Mouse (Mus musculus): Measurements from ENCODE around the gene Bahd1. TPM values are rescaled to one million over a fixed set of nuclear protein-coding genes. Genes with fewer than 3 reads are reported as not detected.

Bahd1 gene
- total RNA-seq, 1 experiment: 7.7 TPM

GRCm38 (mm10) chr2:118959644-118960043, 59.5 kb downstream of the Bahd1 start:
- TF ChIP-seq CHD2 (IDR thresholded peaks at IDR 0.05; ENCODE audit: low read depth, low read length): no peak
- no peak for TF ChIP-seq HCFC1 (IDR thresholded peaks at IDR 0.05; ENCODE audit: borderline replicate concordance, insufficient read depth, low read length)
- TF ChIP-seq ZC3H11A (IDR thresholded peaks at IDR 0.05; ENCODE audit: borderline replicate concordance, low read depth, low read length): no peak
- TF ChIP-seq ZNF384 (IDR thresholded peaks at IDR 0.05; ENCODE audit: low read depth, low read length): no peak
- TF ChIP-seq MAFK (IDR thresholded peaks at IDR 0.05; ENCODE audit: insufficient read depth, low read depth, low read length): no peak
- in situ Hi-C loops (cut with MboI; ENCODE audit: low sequenced_read_pairs in 2 of 2, unreplicated experiment in 2 of 2): no loop called here
- no peaks in the 10 kb centered on the region for H3K36me3 ChIP-seq (ENCODE audit: control insufficient read depth, insufficient read depth, low read length, poor library complexity, severe bottlenecking)
- H3K4me1 ChIP-seq (ENCODE audit: control insufficient read depth in 2 of 2, insufficient read depth in 2 of 2, low read length in 2 of 2, poor library complexity in 1 of 2): no peaks in the 10 kb centered on the region
- no peak overlapping the region for H3K27ac ChIP-seq (ENCODE audit: insufficient read depth, low read depth, low read length, poor library complexity, severe bottlenecking)
- no peak overlapping the region for H3K9ac ChIP-seq (ENCODE audit: insufficient read depth, low read depth, low read length, poor library complexity, severe bottlenecking)
- H3K4me3 ChIP-seq (ENCODE audit: insufficient read depth in 1 of 2, low read depth in 1 of 2, low read length in 2 of 2, poor library complexity in 1 of 2, severe bottlenecking in 1 of 2): no peak overlapping the region
- DNase-seq (ENCODE audit: low read depth, low spot score): no peak
- H3K9me3 ChIP-seq (ENCODE audit: control insufficient read depth, insufficient read depth, low read depth, low read length): no peaks in the 10 kb centered on the region

GRCm38 (mm10) chr2:118960413-118960812, 60.2 kb downstream of the Bahd1 start:
- H3K27ac ChIP-seq (ENCODE audit: insufficient read depth, low read depth, low read length, poor library complexity, severe bottlenecking): no peak overlapping the region
- in situ Hi-C loops (cut with MboI; ENCODE audit: low sequenced_read_pairs in 2 of 2, unreplicated experiment in 2 of 2): no loop called here
- no peaks in the 10 kb centered on the region for H3K9me3 ChIP-seq (ENCODE audit: control insufficient read depth, insufficient read depth, low read depth, low read length)
- H3K4me1 ChIP-seq (ENCODE audit: control insufficient read depth in 2 of 2, insufficient read depth in 2 of 2, low read length in 2 of 2, poor library complexity in 1 of 2): no peaks in the 10 kb centered on the region
- H3K4me3 ChIP-seq (ENCODE audit: insufficient read depth in 1 of 2, low read depth in 1 of 2, low read length in 2 of 2, poor library complexity in 1 of 2, severe bottlenecking in 1 of 2): no peak overlapping the region
- no peak for DNase-seq (ENCODE audit: low read depth, low spot score)
- TF ChIP-seq ZNF384 (IDR thresholded peaks at IDR 0.05; ENCODE audit: low read depth, low read length): no peak
- TF ChIP-seq ZC3H11A (IDR thresholded peaks at IDR 0.05; ENCODE audit: borderline replicate concordance, low read depth, low read length): no peak
- no peak for TF ChIP-seq HCFC1 (IDR thresholded peaks at IDR 0.05; ENCODE audit: borderline replicate concordance, insufficient read depth, low read length)
- no peak for TF ChIP-seq MAFK (IDR thresholded peaks at IDR 0.05; ENCODE audit: insufficient read depth, low read depth, low read length)
- TF ChIP-seq CHD2 (IDR thresholded peaks at IDR 0.05; ENCODE audit: low read depth, low read length): no peak
- H3K36me3 ChIP-seq (ENCODE audit: control insufficient read depth, insufficient read depth, low read length, poor library complexity, severe bottlenecking): no peaks in the 10 kb centered on the region
- H3K9ac ChIP-seq (ENCODE audit: insufficient read depth, low read depth, low read length, poor library complexity, severe bottlenecking): no peak overlapping the region

GRCm38 (mm10) chr2:118961546-118961945, 61.4 kb downstream of the Bahd1 start:
- DNase-seq (ENCODE audit: low read depth, low spot score): no peak
- no peaks in the 10 kb centered on the region for H3K9me3 ChIP-seq (ENCODE audit: control insufficient read depth, insufficient read depth, low read depth, low read length)
- H3K9ac ChIP-seq (ENCODE audit: insufficient read depth, low read depth, low read length, poor library complexity, severe bottlenecking): no peak overlapping the region
- H3K36me3 ChIP-seq (ENCODE audit: control insufficient read depth, insufficient read depth, low read length, poor library complexity, severe bottlenecking): no peaks in the 10 kb centered on the region
- in situ Hi-C loops (cut with MboI; ENCODE audit: low sequenced_read_pairs in 2 of 2, unreplicated experiment in 2 of 2): no loop called here
- no peaks in the 10 kb centered on the region for H3K4me1 ChIP-seq (ENCODE audit: control insufficient read depth in 2 of 2, insufficient read depth in 2 of 2, low read length in 2 of 2, poor library complexity in 1 of 2)
- no peak overlapping the region for H3K4me3 ChIP-seq (ENCODE audit: insufficient read depth in 1 of 2, low read depth in 1 of 2, low read length in 2 of 2, poor library complexity in 1 of 2, severe bottlenecking in 1 of 2)
- TF ChIP-seq ZNF384 (IDR thresholded peaks at IDR 0.05; ENCODE audit: low read depth, low read length) (no peak), HCFC1 (IDR thresholded peaks at IDR 0.05; ENCODE audit: borderline replicate concordance, insufficient read depth, low read length) (no peak)
- H3K27ac ChIP-seq (ENCODE audit: insufficient read depth, low read depth, low read length, poor library complexity, severe bottlenecking): no peak overlapping the region

- in situ Hi-C loops (cut with MboI; ENCODE audit: low sequenced_read_pairs in 2 of 2, unreplicated experiment in 2 of 2): no loop called here
Observed at GRCm38 (mm10) chr2:118963007-118963675, 63.0 kb downstream of the Bahd1 start.

DNA sequence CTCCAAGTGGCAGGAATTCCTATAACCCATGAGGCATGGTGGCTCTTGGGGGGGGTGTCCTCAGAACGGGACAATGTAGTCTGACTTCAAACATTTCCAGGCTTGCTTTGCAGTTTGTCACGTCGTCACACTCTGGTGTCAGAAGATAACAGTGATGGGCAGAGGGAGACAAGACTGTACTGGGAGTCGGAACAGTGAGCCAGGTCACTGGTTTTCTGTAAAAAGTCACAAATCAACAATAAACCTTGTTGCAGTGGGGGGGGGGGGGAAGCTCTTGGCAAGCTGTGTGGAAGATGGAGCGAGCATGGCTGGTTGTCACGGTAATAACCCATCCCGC, 63.5 kb downstream of the Bahd1 start:
- Histone ChIP-seq H3K4me3 (ENCODE audit: insufficient read depth in 1 of 2, low read depth in 1 of 2, low read length in 2 of 2, poor library complexity in 1 of 2, severe bottlenecking in 1 of 2) (no peak overlapping the region), H3K36me3 (ENCODE audit: control insufficient read depth, insufficient read depth, low read length, poor library complexity, severe bottlenecking) (no peaks in the 10 kb centered on the region), H3K9me3 (ENCODE audit: control insufficient read depth, insufficient read depth, low read depth, low read length) (no peaks in the 10 kb centered on the region), H3K4me1 (ENCODE audit: control insufficient read depth in 2 of 2, insufficient read depth in 2 of 2, low read length in 2 of 2, poor library complexity in 1 of 2) (no peaks in the 10 kb centered on the region), H3K27ac (ENCODE audit: insufficient read depth, low read depth, low read length, poor library complexity, severe bottlenecking) (no peak overlapping the region), H3K9ac (ENCODE audit: insufficient read depth, low read depth, low read length, poor library complexity, severe bottlenecking) (no peak overlapping the region)
- TF ChIP-seq HCFC1 (IDR thresholded peaks at IDR 0.05; ENCODE audit: borderline replicate concordance, insufficient read depth, low read length): no peak
- no peak for TF ChIP-seq MAFK (IDR thresholded peaks at IDR 0.05; ENCODE audit: insufficient read depth, low read depth, low read length)
- no peak for TF ChIP-seq ZC3H11A (IDR thresholded peaks at IDR 0.05; ENCODE audit: borderline replicate concordance, low read depth, low read length)
- TF ChIP-seq ZNF384 (IDR thresholded peaks at IDR 0.05; ENCODE audit: low read depth, low read length): no peak
- TF ChIP-seq CHD2 (IDR thresholded peaks at IDR 0.05; ENCODE audit: low read depth, low read length): no peak
- DNase-seq (ENCODE audit: low read depth, low spot score): no peak
- in situ Hi-C loops (cut with MboI; ENCODE audit: low sequenced_read_pairs in 2 of 2, unreplicated experiment in 2 of 2): no loop called here

More at GRCm38 (mm10) chr2:118963007-118963675, 63.0 kb downstream of the Bahd1 start:
- no peak for DNase-seq (ENCODE audit: low read depth, low spot score)
- Histone ChIP-seq H3K4me3 (ENCODE audit: insufficient read depth in 1 of 2, low read depth in 1 of 2, low read length in 2 of 2, poor library complexity in 1 of 2, severe bottlenecking in 1 of 2) (no peak overlapping the region), H3K9me3 (ENCODE audit: control insufficient read depth, insufficient read depth, low read depth, low read length) (no peaks in the 10 kb centered on the region), H3K4me1 (ENCODE audit: control insufficient read depth in 2 of 2, insufficient read depth in 2 of 2, low read length in 2 of 2, poor library complexity in 1 of 2) (no peaks in the 10 kb centered on the region), H3K27ac (ENCODE audit: insufficient read depth, low read depth, low read length, poor library complexity, severe bottlenecking) (no peak overlapping the region), H3K9ac (ENCODE audit: insufficient read depth, low read depth, low read length, poor library complexity, severe bottlenecking) (no peak overlapping the region), H3K36me3 (ENCODE audit: control insufficient read depth, insufficient read depth, low read length, poor library complexity, severe bottlenecking) (no peaks in the 10 kb centered on the region)
- no peak for TF ChIP-seq ZC3H11A (IDR thresholded peaks at IDR 0.05; ENCODE audit: borderline replicate concordance, low read depth, low read length)
- TF ChIP-seq HCFC1 (IDR thresholded peaks at IDR 0.05; ENCODE audit: borderline replicate concordance, insufficient read depth, low read length): no peak
- TF ChIP-seq MAFK (IDR thresholded peaks at IDR 0.05; ENCODE audit: insufficient read depth, low read depth, low read length): no peak
- TF ChIP-seq ZNF384 (IDR thresholded peaks at IDR 0.05; ENCODE audit: low read depth, low read length): no peak
- TF ChIP-seq CHD2 (IDR thresholded peaks at IDR 0.05; ENCODE audit: low read depth, low read length): no peak

All from ES-E14 (cell line).